Mouse (Mus musculus): ENCODE measurements around the gene Ten1. TPM values are rescaled to one million over a fixed set of nuclear protein-coding genes. Genes with fewer than 3 reads are reported as not detected.

Gene Ten1
- polyA plus RNA-seq, 1 experiment from 2014 or later = 79.0 TPM

GRCm38 (mm10) chr11:116247502-116248222, 49.0 kb downstream of the Ten1 start:
- TF ChIP-seq CTCF (IDR thresholded peaks at IDR 0.05) (no peak), EP300 (IDR thresholded peaks at IDR 0.05) (no peak; the same call in 1 of the 2 replicates)
- Histone ChIP-seq H3K9ac (replicated peaks; ENCODE audit: low read depth) (no peak overlapping the region), H3K9me3 (ENCODE audit: low read length) (no peaks in the 10 kb centered on the region), H3K27me3 (replicated peaks; ENCODE audit: insufficient read depth, low read length) (no peaks in the 10 kb centered on the region), H3K36me3 (ENCODE audit: insufficient read depth, low read length) (peaks cover 68% of the 10 kb centered on the region), H3K4me1 (ENCODE audit: insufficient read depth, low read depth, low read length) (no peaks in the 10 kb centered on the region), H3K4me3 (ENCODE audit: low read depth, low read length) (no peak overlapping the region), H3K4me2 (replicated peaks; ENCODE audit: low read depth, low read length) (no peak overlapping the region), H3K27ac (ENCODE audit: low read length) (0 out of 2 replicates have a peak overlapping the region, but pooled peaks have one; percentile 9)
- 56% methylated on average over 14 of the region's 14 CpGs for WGBS
- DNase-seq (ENCODE audit: low spot score) (peak; percentile 83), ATAC-seq (peak; percentile 95)

GRCm38 (mm10) chr11:116250898-116251297, 52.2 kb downstream of the Ten1 start:
- ATAC-seq = no peak
- TF ChIP-seq EP300 (IDR thresholded peaks at IDR 0.05) = no peak
- no peak for TF ChIP-seq CTCF (IDR thresholded peaks at IDR 0.05)
- no peaks in the 10 kb centered on the region for H3K4me1 ChIP-seq (ENCODE audit: insufficient read depth, low read depth, low read length)
- no peak overlapping the region for H3K9ac ChIP-seq (replicated peaks; ENCODE audit: low read depth)
- DNase-seq (ENCODE audit: low spot score) = no peak
- H3K9me3 ChIP-seq (ENCODE audit: low read length) = no peaks in the 10 kb centered on the region
- WGBS = 79% methylated on average over 8 of the region's 8 CpGs
- no peak overlapping the region for H3K4me3 ChIP-seq (ENCODE audit: low read depth, low read length)
- H3K4me2 ChIP-seq (replicated peaks; ENCODE audit: low read depth, low read length) = no peak overlapping the region
- peaks cover 66% of the 10 kb centered on the region for H3K36me3 ChIP-seq (ENCODE audit: insufficient read depth, low read length)
- H3K27me3 ChIP-seq (replicated peaks; ENCODE audit: insufficient read depth, low read length) = no peaks in the 10 kb centered on the region
- H3K27ac ChIP-seq (ENCODE audit: low read length) = no peak overlapping the region

DNA sequence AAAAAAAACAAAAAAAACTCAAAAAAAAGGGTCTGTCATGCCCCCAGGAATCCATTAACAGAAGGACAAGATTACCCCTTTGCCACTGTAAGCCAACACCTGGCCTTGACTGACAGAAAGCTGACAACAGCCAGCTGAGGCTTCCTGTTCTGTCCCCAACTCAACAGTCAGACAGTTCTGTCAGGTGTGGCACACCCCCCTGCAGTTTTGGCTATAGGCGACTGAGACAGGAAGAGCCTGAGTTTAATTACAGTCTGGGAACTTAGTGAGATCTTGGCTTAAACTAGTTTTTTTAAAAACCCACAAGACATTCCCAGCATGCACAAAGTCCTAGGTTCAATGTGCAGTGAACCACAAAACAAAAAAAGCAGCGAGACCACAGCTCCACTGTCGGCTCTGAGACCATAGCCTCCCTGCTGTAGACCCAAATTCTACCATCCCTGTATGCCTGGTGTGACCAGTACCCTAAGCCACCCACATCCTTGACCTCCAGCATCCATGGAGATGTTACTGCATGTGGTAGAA, 54.5 kb downstream of the Ten1 start:
- Histone ChIP-seq H3K9me3 (ENCODE audit: low read length) (no peaks in the 10 kb centered on the region), H3K4me1 (ENCODE audit: insufficient read depth, low read depth, low read length) (no peaks in the 10 kb centered on the region), H3K36me3 (ENCODE audit: insufficient read depth, low read length) (peaks cover 51% of the 10 kb centered on the region), H3K9ac (replicated peaks; ENCODE audit: low read depth) (no peak overlapping the region), H3K27ac (ENCODE audit: low read length) (no peak overlapping the region), H3K27me3 (replicated peaks; ENCODE audit: insufficient read depth, low read length) (no peaks in the 10 kb centered on the region), H3K4me3 (ENCODE audit: low read depth, low read length) (no peak overlapping the region), H3K4me2 (replicated peaks; ENCODE audit: low read depth, low read length) (no peak overlapping the region)
- no peak for TF ChIP-seq EP300 (IDR thresholded peaks at IDR 0.05)
- TF ChIP-seq CTCF (IDR thresholded peaks at IDR 0.05) = no peak
- ATAC-seq = no peak
- 89% methylated on average over 3 of the region's 3 CpGs for WGBS
- no peak for DNase-seq (ENCODE audit: low spot score)

DNA sequence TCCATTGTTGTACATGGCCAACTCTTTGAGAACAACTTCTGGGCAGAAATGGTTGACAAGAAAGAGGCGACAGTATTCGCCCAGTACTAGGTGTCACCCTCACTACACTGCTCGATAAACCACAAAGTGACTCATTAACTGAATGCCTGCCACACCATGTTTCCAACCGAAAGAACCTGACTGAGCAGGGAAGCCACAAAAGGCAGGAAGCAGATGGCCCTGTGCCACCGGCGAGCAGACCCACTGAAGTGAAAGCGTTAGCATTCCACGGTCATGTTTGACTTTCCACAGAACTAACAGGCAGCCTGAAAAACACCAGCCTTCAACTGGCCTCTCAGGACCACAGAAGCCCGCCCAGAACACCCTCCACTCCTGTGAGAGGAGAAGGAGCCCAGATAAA, 56.0 kb downstream of the Ten1 start:
- peak; percentile 80 for ATAC-seq
- Histone ChIP-seq H3K27ac (ENCODE audit: low read length) (peak overlapping the region; percentile 11; the same call in 1 of the 2 replicates), H3K27me3 (replicated peaks; ENCODE audit: insufficient read depth, low read length) (no peaks in the 10 kb centered on the region), H3K36me3 (ENCODE audit: insufficient read depth, low read length) (peaks cover 41% of the 10 kb centered on the region), H3K4me3 (ENCODE audit: low read depth, low read length) (no peak overlapping the region), H3K4me2 (replicated peaks; ENCODE audit: low read depth, low read length) (no peak overlapping the region), H3K9me3 (ENCODE audit: low read length) (no peaks in the 10 kb centered on the region), H3K4me1 (ENCODE audit: insufficient read depth, low read depth, low read length) (peaks cover 5% of the 10 kb centered on the region; the same call in 1 of the 2 replicates), H3K9ac (replicated peaks; ENCODE audit: low read depth) (no peak overlapping the region)
- TF ChIP-seq CTCF (IDR thresholded peaks at IDR 0.05) (no peak), EP300 (IDR thresholded peaks at IDR 0.05) (no peak)
- DNase-seq (ENCODE audit: low spot score) = peak; percentile 73
- 53% methylated on average over 9 of the region's 9 CpGs for WGBS

DNA sequence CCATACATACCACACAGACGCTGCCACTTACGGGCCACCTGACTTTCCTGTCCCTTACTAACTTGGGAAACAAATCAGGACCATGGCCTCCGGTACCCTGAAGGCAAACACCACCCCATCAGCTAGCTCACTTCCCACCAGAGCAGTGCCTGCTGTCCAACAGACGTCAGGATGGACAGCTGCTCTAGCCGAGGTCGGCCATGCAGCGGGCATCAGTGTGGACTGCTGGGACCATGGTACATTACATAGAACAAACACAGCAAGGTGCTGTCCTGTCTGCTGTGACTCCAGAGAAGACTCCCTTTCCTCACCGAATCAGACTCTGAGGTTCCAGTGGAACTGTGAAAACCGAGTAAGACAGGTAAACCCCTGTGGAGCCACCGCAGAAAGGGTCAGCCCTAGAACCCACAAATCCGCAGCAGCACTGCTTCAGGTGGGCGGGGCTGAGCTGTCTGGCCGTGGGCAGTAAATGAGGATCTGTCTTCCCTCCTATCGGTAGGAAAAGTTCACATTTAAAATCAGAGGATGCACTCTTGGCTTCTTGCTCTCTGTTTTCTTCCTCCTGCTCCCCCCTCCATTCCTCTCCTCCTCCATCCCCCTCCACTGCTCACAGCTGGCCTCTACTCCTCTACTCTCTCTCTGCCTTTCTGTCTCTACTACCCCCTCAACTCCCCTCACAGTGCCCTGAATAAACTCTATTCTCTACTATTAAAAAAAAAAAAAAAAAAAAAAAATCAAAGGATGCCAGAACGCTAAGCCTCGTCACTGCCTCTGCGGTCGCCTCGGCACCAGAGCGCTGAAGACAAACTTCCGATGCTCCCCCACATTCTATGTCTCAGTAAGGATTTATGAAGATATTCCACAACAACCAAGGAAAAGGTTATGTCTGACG, 56.7 kb downstream of the Ten1 start:
- Histone ChIP-seq H3K4me1 (ENCODE audit: insufficient read depth, low read depth, low read length) (peaks cover 5% of the 10 kb centered on the region; the same call in 1 of the 2 replicates), H3K27ac (ENCODE audit: low read length) (no peak overlapping the region), H3K27me3 (replicated peaks; ENCODE audit: insufficient read depth, low read length) (no peaks in the 10 kb centered on the region), H3K9me3 (ENCODE audit: low read length) (no peaks in the 10 kb centered on the region), H3K4me2 (replicated peaks; ENCODE audit: low read depth, low read length) (no peak overlapping the region), H3K4me3 (ENCODE audit: low read depth, low read length) (no peak overlapping the region), H3K36me3 (ENCODE audit: insufficient read depth, low read length) (peaks cover 34% of the 10 kb centered on the region), H3K9ac (replicated peaks; ENCODE audit: low read depth) (no peak overlapping the region)
- DNase-seq (ENCODE audit: low spot score) = no peak
- TF ChIP-seq EP300 (IDR thresholded peaks at IDR 0.05) (no peak), CTCF (IDR thresholded peaks at IDR 0.05) (no peak)
- ATAC-seq = no peak; the same call in 1 of the 2 replicates
- WGBS = 67% methylated on average over 22 of the region's 22 CpGs

All from lung, postnatal 0 days (tissue).